In the genomic region with DNA sequence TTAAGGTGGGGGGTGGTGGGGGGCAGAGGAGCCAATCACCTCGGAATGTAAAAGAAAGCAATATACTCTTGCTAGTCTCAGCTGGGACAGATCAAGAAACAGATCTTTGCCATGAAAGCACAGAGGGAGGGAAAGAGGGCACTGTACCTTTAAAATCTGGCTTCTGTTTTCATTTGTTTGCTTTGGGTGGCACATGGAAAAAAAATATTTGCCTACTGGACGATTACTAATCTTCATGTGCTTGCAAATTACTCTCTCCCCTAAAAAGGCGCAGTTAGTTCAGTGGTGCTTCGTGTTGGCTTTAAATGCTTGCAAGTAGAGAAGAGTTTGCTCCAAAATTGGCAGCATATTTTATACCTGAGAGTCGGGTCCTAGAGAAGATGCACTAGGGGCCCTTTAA, we compare ENCODE assay signal across 24 mouse cellular contexts. TPM values are rescaled to one million over a fixed set of nuclear protein-coding genes. Genes with fewer than 3 reads are reported as not detected.
DNase-seq lines count a peak whose midpoint lies in the region; ATAC-seq and TF ChIP-seq lines count a peak whose summit lies in the region.
"Had no signal": no experiment of that assay in that cellular context is flagged by ENCODE, and none has a peak within 500 bp of the region (broad histone marks: within the 10 kb centered on the region; RNA-seq: fewer than 3 reads in every experiment).

No protein-coding gene starts in this region.

- no peaks in the 10 kb centered on the region for H3K36me3 ChIP-seq in liver, adult 2 months (ENCODE audit: control insufficient read depth, insufficient read depth, low read length)
- no peaks in the 10 kb centered on the region for H3K36me3 ChIP-seq in liver, embryonic 11.5 days (ENCODE audit: control insufficient read depth, insufficient read depth, low read length)
- H3K36me3 ChIP-seq in lung, postnatal 0 days (ENCODE audit: insufficient read depth, low read length): no peaks in the 10 kb centered on the region
- H3K36me3 ChIP-seq in macrophage (ENCODE audit: inconsistent target): no peaks in the 10 kb centered on the region
- no peaks in the 10 kb centered on the region for H3K36me3 ChIP-seq in stomach, postnatal 0 days (ENCODE audit: control insufficient read depth, insufficient read depth, low read length)
- H3K36me3 ChIP-seq: embryonic facial prominence, embryonic 15.5 days; forebrain, embryonic 15.5 days; heart, embryonic 10.5 days; limb, embryonic 13.5 days; midbrain, embryonic 10.5 days; neural tube, embryonic 13.5 days had no signal

- H3K4me1 ChIP-seq in liver, adult 2 months (ENCODE audit: control insufficient read depth, insufficient read depth, low read length): peaks cover 58% of the 10 kb centered on the region
- peaks cover 31% of the 10 kb centered on the region for H3K4me1 ChIP-seq in liver, embryonic 11.5 days (replicated peaks; ENCODE audit: control insufficient read depth, insufficient read depth, low read length)
- peaks cover 4% of the 10 kb centered on the region; the same call in 1 of the 2 replicates for H3K4me1 ChIP-seq in lung, postnatal 0 days (ENCODE audit: insufficient read depth, low read depth, low read length)
- 0 out of 2 replicates have a peak, but pooled peaks cover 2% of the 10 kb centered on the region for H3K4me1 ChIP-seq in stomach, postnatal 0 days (replicated peaks; ENCODE audit: control insufficient read depth, insufficient read depth)
- H3K4me1 ChIP-seq: embryonic facial prominence, embryonic 15.5 days; forebrain, embryonic 15.5 days had no signal

- no peak overlapping the region for H3K4me2 ChIP-seq in liver, embryonic 11.5 days
- H3K4me2 ChIP-seq in lung, postnatal 0 days (replicated peaks; ENCODE audit: low read depth, low read length): peak overlapping the region; percentile 43; the same call in 1 of the 2 replicates
- no peak overlapping the region for H3K4me2 ChIP-seq in stomach, postnatal 0 days (replicated peaks; ENCODE audit: low read depth)
- H3K4me2 ChIP-seq: embryonic facial prominence, embryonic 15.5 days; forebrain, embryonic 15.5 days; hindbrain, embryonic 14.5 days; limb, embryonic 13.5 days; neural tube, embryonic 13.5 days had no signal

- no peak for ATAC-seq in liver, embryonic 11.5 days (replicated peaks; ENCODE audit: low FRiP score)
- no peak for ATAC-seq in lung, postnatal 0 days
- peak; percentile 25 for ATAC-seq in stomach, postnatal 0 days (ENCODE audit: low FRiP score, low TSS enrichment)
- ATAC-seq: activated CD4-positive, CD25-positive, alpha-beta regulatory T cell, adult 4 months; forebrain, embryonic 15.5 days; inflammation-experienced regulatory T-cells, adult 6 months; midbrain, embryonic 16.5 days had no signal

- TF ChIP-seq EP300 in lung, postnatal 0 days (IDR thresholded peaks at IDR 0.05): no peak
- no peak for TF ChIP-seq EP300 in stomach, postnatal 0 days (optimal IDR thresholded peaks at IDR 0.05)

- H3K27me3 ChIP-seq in liver, adult 2 months (ENCODE audit: control insufficient read depth, insufficient read depth, low read length): no peaks in the 10 kb centered on the region
- H3K27me3 ChIP-seq in liver, embryonic 11.5 days (replicated peaks; ENCODE audit: control insufficient read depth, insufficient read depth, low read length): no peaks in the 10 kb centered on the region
- H3K27me3 ChIP-seq in lung, postnatal 0 days (replicated peaks; ENCODE audit: insufficient read depth, low read length): no peaks in the 10 kb centered on the region
- H3K27me3 ChIP-seq in stomach, postnatal 0 days (ENCODE audit: control insufficient read depth, insufficient read depth, low read length): no peaks in the 10 kb centered on the region
- H3K27me3 ChIP-seq: embryonic facial prominence, embryonic 15.5 days; forebrain, embryonic 15.5 days; limb, embryonic 13.5 days; neural tube, embryonic 13.5 days had no signal

- no peak overlapping the region for H3K4me3 ChIP-seq in liver, adult 2 months (ENCODE audit: insufficient read depth, low read depth, low read length)
- no peak overlapping the region for H3K4me3 ChIP-seq in liver, embryonic 11.5 days (ENCODE audit: low read depth, low read length)
- H3K4me3 ChIP-seq in lung, postnatal 0 days (ENCODE audit: low read depth, low read length): no peak overlapping the region
- H3K4me3 ChIP-seq in macrophage (ENCODE audit: inconsistent target): no peak overlapping the region
- no peak overlapping the region for H3K4me3 ChIP-seq in stomach, postnatal 0 days (ENCODE audit: low read depth, low read length)
- H3K4me3 ChIP-seq: embryonic facial prominence, embryonic 15.5 days; forebrain, embryonic 15.5 days; heart, embryonic 10.5 days; limb, embryonic 13.5 days; midbrain, embryonic 10.5 days; myocyte; neural tube, embryonic 13.5 days had no signal

- no peaks in the 10 kb centered on the region for H3K9me3 ChIP-seq in liver, embryonic 11.5 days (ENCODE audit: control insufficient read depth, low read length)
- H3K9me3 ChIP-seq in lung, postnatal 0 days (ENCODE audit: low read length): no peaks in the 10 kb centered on the region
- no peaks in the 10 kb centered on the region for H3K9me3 ChIP-seq in stomach, postnatal 0 days (ENCODE audit: control insufficient read depth, low read length)
- H3K9me3 ChIP-seq: embryonic facial prominence, embryonic 15.5 days; forebrain, embryonic 15.5 days; heart, embryonic 10.5 days; limb, embryonic 13.5 days; midbrain, embryonic 10.5 days; neural tube, embryonic 13.5 days had no signal

- WGBS in liver, adult 2 months: 22% methylated on average over 5 of the region's 5 CpGs
- WGBS in liver, embryonic 11.5 days: 68% methylated on average over 5 of the region's 5 CpGs
- 44% methylated on average over 5 of the region's 5 CpGs for WGBS in lung, postnatal 0 days
- WGBS in macrophage (ENCODE audit: missing documents): 84% methylated on average over 5 of the region's 5 CpGs
- 44% methylated on average over 5 of the region's 5 CpGs for WGBS in stomach, postnatal 0 days

- H3K79me2 ChIP-seq in liver, adult 2 months (ENCODE audit: control insufficient read depth, insufficient read depth, low read length): peaks cover 16% of the 10 kb centered on the region; the same call in 1 of the 2 replicates
- H3K79me2 ChIP-seq in macrophage (ENCODE audit: inconsistent target): no peaks in the 10 kb centered on the region

- peak overlapping the region; percentile 90 for H3K27ac ChIP-seq in liver, adult 2 months (replicated peaks; ENCODE audit: insufficient read depth, low read depth, low read length)
- no peak overlapping the region for H3K27ac ChIP-seq in liver, embryonic 11.5 days (ENCODE audit: low read depth, low read length)
- H3K27ac ChIP-seq in lung, postnatal 0 days (ENCODE audit: low read length): peak overlapping the region; percentile 17; the same call in 1 of the 2 replicates
- H3K27ac ChIP-seq in macrophage: peak overlapping the region; percentile 77
- H3K27ac ChIP-seq in stomach, postnatal 0 days (replicated peaks): peak overlapping the region; percentile 92
- H3K27ac ChIP-seq: embryonic facial prominence, embryonic 15.5 days; forebrain, embryonic 15.5 days; heart, embryonic 10.5 days; hindbrain, embryonic 14.5 days; limb, embryonic 13.5 days; midbrain, embryonic 10.5 days; neural tube, embryonic 13.5 days had no signal

- peak overlapping the region; percentile 58; the same call in 1 of the 2 replicates for H3K9ac ChIP-seq in liver, adult 2 months (ENCODE audit: low read depth, low read length)
- H3K9ac ChIP-seq in liver, embryonic 11.5 days (ENCODE audit: low read depth, low read length): no peak overlapping the region
- H3K9ac ChIP-seq in lung, postnatal 0 days (replicated peaks; ENCODE audit: low read depth): no peak overlapping the region
- H3K9ac ChIP-seq in stomach, postnatal 0 days (ENCODE audit: low read length): no peak overlapping the region
- H3K9ac ChIP-seq: embryonic facial prominence, embryonic 15.5 days; forebrain, embryonic 15.5 days; hindbrain, embryonic 14.5 days; limb, embryonic 13.5 days; neural tube, embryonic 13.5 days had no signal

- no peak for TF ChIP-seq POLR2A in liver, adult 2 months (IDR thresholded peaks at IDR 0.05; ENCODE audit: extremely low read depth, insufficient read depth, low read length)

- TF ChIP-seq CTCF in liver, adult 2 months (IDR thresholded peaks at IDR 0.05; ENCODE audit: low read depth, low read length): no peak
- TF ChIP-seq CTCF in lung, postnatal 0 days (IDR thresholded peaks at IDR 0.05): no peak
- TF ChIP-seq CTCF in stomach, postnatal 0 days (IDR thresholded peaks at IDR 0.05; ENCODE audit: low read depth): no peak

- DNase-seq in liver, adult 2 months (ENCODE audit: extremely low read depth, low read depth, low spot score): peak; percentile 92
- DNase-seq in liver, embryonic 11.5 days (ENCODE audit: low spot score): no peak
- DNase-seq in lung, postnatal 0 days (ENCODE audit: low spot score): peak; percentile 62
- DNase-seq in lung, postnatal 14 days: no peak
- DNase-seq in stomach, postnatal 0 days (ENCODE audit: low spot score): no peak
- no peak for DNase-seq in frontal cortex, postnatal 14 days (ENCODE audit: low spot score in 2 of 2)
- DNase-seq: adrenal gland, postnatal 10 days; cerebellum, adult 8-10 months; gastrocnemius, postnatal 10 days; heart, postnatal 4 days; kidney, postnatal 10 days; retina, postnatal 1 day had no signal

RNA-seq across cellular contexts. Expression of gene 0610040J01Rik, which starts 13.7 kb away (rescaled TPM):
- 20.9 and 23.3 TPM in 2 replicates for total RNA-seq in liver, adult 2 months (2014; rRNA removed)
- polyA plus RNA-seq in liver, adult 2 months (2012; rRNA removed): 32.2 and 33.5 TPM in 2 replicates
- 11.8 and 15.4 TPM in 2 replicates for polyA plus RNA-seq in liver, embryonic 11.5 days (2014; fragmentation: Nextera tagmentation; extraction: Ambion mirVana)
- polyA plus RNA-seq in lung, postnatal 0 days (2015; fragmentation: Nextera tagmentation; extraction: Ambion mirVana): 21.5 and 23.2 TPM in 2 replicates
- 1 to 10 TPM in 2 of 26 experiments, under 1 TPM in 5, not detected in 19; 0.38 to 1.6 (median 0.80) TPM for total RNA-seq in macrophage (2018; cell fraction: chromatin; rRNA removed)
- 1 to 10 TPM in 11 of 26 experiments, under 1 TPM in 15; 0.33 to 1.8 (median 0.78) TPM for total RNA-seq in macrophage (2018; cell fraction: cytosol; rRNA removed)
- 1 to 10 TPM in 6 of 26 experiments, under 1 TPM in 11, not detected in 9; 0.22 to 2.3 (median 0.48) TPM for total RNA-seq in macrophage (2018; cell fraction: nucleus; rRNA removed)
- 0.40 to 1.9 TPM (median 1.1 TPM) in 3 replicates for polyA plus RNA-seq in macrophage (2018)
- polyA plus RNA-seq in stomach, postnatal 0 days (2015; fragmentation: Nextera tagmentation; extraction: Ambion mirVana): 53.8 and 56.2 TPM in 2 replicates
- polyA plus RNA-seq: activated CD4-positive, CD25-positive, alpha-beta regulatory T cell, adult 4 months; inflammation-experienced regulatory T-cells, adult 6 months; myocyte had no signal

Comparison
In these comparisons a context has a peak if more than half of its experiments do, and no peak if none do; other contexts are left out.
1. DNase-seq: peak in liver, adult 2 months (single experiment) and lung, postnatal 0 days (single experiment); none in liver, embryonic 11.5 days (single experiment), lung, postnatal 14 days (single experiment), stomach, postnatal 0 days (single experiment) and frontal cortex, postnatal 14 days (0 of 2).